Mouse (Mus musculus): ENCODE data around the gene BC049762. TPM values are rescaled to one million over a fixed set of nuclear protein-coding genes. Genes with fewer than 3 reads are reported as not detected.

The BC049762 gene
- polyA plus RNA-seq, 1 experiment from 2014 or later = 0.20 TPM

Other genes with a start within 250 kb of the BC049762 start
- gene Olfr54, start 248.8 kb downstream of the BC049762 start, polyA plus RNA-seq (2014; fragmentation: Nextera tagmentation; extraction: Ambion mirVana) = not detected in 2 replicates
- not detected in 2 replicates for gene Olfr1375, start 214.9 kb downstream of the BC049762 start, polyA plus RNA-seq (2014; fragmentation: Nextera tagmentation; extraction: Ambion mirVana)
- gene Zfp354a, start 203.8 kb downstream of the BC049762 start, polyA plus RNA-seq (2014; fragmentation: Nextera tagmentation; extraction: Ambion mirVana) = 9.1 and 10.5 TPM in 2 replicates
- gene Gm12569, start 42.6 kb downstream of the BC049762 start, polyA plus RNA-seq (2014; fragmentation: Nextera tagmentation; extraction: Ambion mirVana) = not detected in 2 replicates
- gene Clk4, start 1.3 kb downstream of the BC049762 start, polyA plus RNA-seq (2014; fragmentation: Nextera tagmentation; extraction: Ambion mirVana) = 141 and 148 TPM in 2 replicates
- gene Col23a1, start 26.9 kb upstream of the BC049762 start, polyA plus RNA-seq (2014; fragmentation: Nextera tagmentation; extraction: Ambion mirVana) = 9.0 and 9.7 TPM in 2 replicates